Comparison of ENCODE assay signal across 16 mouse cellular contexts in genomic region chr2:150660668-150661451, GRCm38 (mm10). TPM values are rescaled to one million over a fixed set of nuclear protein-coding genes. Genes with fewer than 3 reads are reported as not detected.
A peak's percentile ranks its signal among the peaks of the same experiment; 100 is the strongest.
DNase-seq lines count a peak whose midpoint lies in the region; ATAC-seq and TF ChIP-seq lines count a peak whose summit lies in the region.
"Had no signal": no experiment of that assay in that cellular context is flagged by ENCODE, and none has a peak within 500 bp of the region (broad histone marks: within the 10 kb centered on the region; RNA-seq: fewer than 3 reads in every experiment).

No protein-coding gene starts in this region.

- no peak overlapping the region for H3K9ac ChIP-seq in forebrain, embryonic 15.5 days (replicated peaks)
- H3K9ac ChIP-seq in forebrain, embryonic 12.5 days, result no peak overlapping the region
- 0 out of 2 replicates have a peak overlapping the region, but pooled peaks have one; percentile 25 for H3K9ac ChIP-seq in forebrain, postnatal 0 days
- H3K9ac ChIP-seq: embryonic facial prominence, embryonic 12.5 days; intestine, embryonic 15.5 days; liver, embryonic 14.5 days had no signal

- ATAC-seq in forebrain, embryonic 15.5 days (replicated peaks), result peak; percentile 49
- ATAC-seq in forebrain, embryonic 12.5 days (ENCODE audit: low FRiP score), result no peak
- peak; percentile 72 for ATAC-seq in forebrain, postnatal 0 days
- ATAC-seq: intestine, embryonic 15.5 days had no signal

- no peaks in the 10 kb centered on the region for H3K9me3 ChIP-seq in forebrain, embryonic 15.5 days
- H3K9me3 ChIP-seq in forebrain, embryonic 12.5 days, result no peaks in the 10 kb centered on the region
- H3K9me3 ChIP-seq in forebrain, postnatal 0 days (ENCODE audit: low read length), result no peaks in the 10 kb centered on the region
- H3K9me3 ChIP-seq: embryonic facial prominence, embryonic 12.5 days; intestine, embryonic 15.5 days had no signal

- H3K36me3 ChIP-seq in forebrain, embryonic 15.5 days, result peaks cover 4% of the 10 kb centered on the region
- H3K36me3 ChIP-seq in forebrain, embryonic 12.5 days (replicated peaks), result peaks cover 10% of the 10 kb centered on the region; the same call in 1 of the 2 replicates
- no peaks in the 10 kb centered on the region for H3K36me3 ChIP-seq in forebrain, postnatal 0 days (ENCODE audit: insufficient read depth)
- H3K36me3 ChIP-seq: embryonic facial prominence, embryonic 12.5 days had no signal

- TF ChIP-seq POLR2A in olfactory bulb, adult 2 months (IDR thresholded peaks at IDR 0.05; ENCODE audit: insufficient read depth, low read depth, low read length), result no peak

- H3K27me3 ChIP-seq in forebrain, embryonic 15.5 days, result no peaks in the 10 kb centered on the region
- no peaks in the 10 kb centered on the region for H3K27me3 ChIP-seq in forebrain, embryonic 12.5 days
- no peaks in the 10 kb centered on the region for H3K27me3 ChIP-seq in forebrain, postnatal 0 days (ENCODE audit: insufficient read depth, low read length)
- H3K27me3 ChIP-seq: intestine, embryonic 15.5 days had no signal

- WGBS in forebrain, embryonic 15.5 days, result 63% methylated on average over 5 of the region's 5 CpGs
- WGBS in forebrain, embryonic 12.5 days, result 92% methylated on average over 5 of the region's 5 CpGs
- 57% methylated on average over 5 of the region's 5 CpGs for WGBS in forebrain, postnatal 0 days
- WGBS in olfactory bulb, adult 2 months, result 49% methylated on average over 5 of the region's 5 CpGs

- no peak overlapping the region for H3K4me3 ChIP-seq in forebrain, embryonic 15.5 days
- no peak overlapping the region for H3K4me3 ChIP-seq in forebrain, embryonic 12.5 days (replicated peaks)
- H3K4me3 ChIP-seq in forebrain, postnatal 0 days (ENCODE audit: low read depth, low read length), result no peak overlapping the region
- H3K4me3 ChIP-seq in olfactory bulb, adult 2 months (ENCODE audit: insufficient read depth, low read depth, low read length), result no peak overlapping the region
- H3K4me3 ChIP-seq: embryonic facial prominence, embryonic 12.5 days; intestine, embryonic 15.5 days had no signal

- no peak overlapping the region for H3K4me2 ChIP-seq in forebrain, embryonic 15.5 days (replicated peaks)
- H3K4me2 ChIP-seq in forebrain, embryonic 12.5 days, result no peak overlapping the region
- H3K4me2 ChIP-seq in forebrain, postnatal 0 days (ENCODE audit: low read depth), result no peak overlapping the region
- H3K4me2 ChIP-seq: embryonic facial prominence, embryonic 12.5 days; intestine, embryonic 15.5 days had no signal

- DNase-seq in layer of hippocampus, adult 11-12 months (ENCODE audit: low spot score), result peak; percentile 25
- DNase-seq in layer of hippocampus, adult 8-10 months (ENCODE audit: low spot score in 2 of 2), result no peak
- peak; percentile 73 for DNase-seq in forebrain, postnatal 0 days
- DNase-seq in ovary, postnatal 10 days (ENCODE audit: low spot score), result no peak
- DNase-seq in frontal cortex, postnatal 25 days (ENCODE audit: low spot score in 2 of 2), result no peak
- DNase-seq: cerebellum, adult 9-10 months had no signal

- peaks cover 60% of the 10 kb centered on the region for H3K4me1 ChIP-seq in forebrain, embryonic 15.5 days
- peaks cover 49% of the 10 kb centered on the region for H3K4me1 ChIP-seq in forebrain, embryonic 12.5 days
- peaks cover 21% of the 10 kb centered on the region; the same call in 1 of the 2 replicates for H3K4me1 ChIP-seq in forebrain, postnatal 0 days (ENCODE audit: insufficient read depth)
- H3K4me1 ChIP-seq in olfactory bulb, adult 2 months (ENCODE audit: control insufficient read depth, insufficient read depth, low read length), result peaks cover 8% of the 10 kb centered on the region; the same call in 1 of the 2 replicates
- H3K4me1 ChIP-seq: embryonic facial prominence, embryonic 12.5 days had no signal

- TF ChIP-seq CTCF in forebrain, postnatal 0 days (IDR thresholded peaks at IDR 0.05; ENCODE audit: low read depth), result no peak
- TF ChIP-seq CTCF in olfactory bulb, adult 2 months (IDR thresholded peaks at IDR 0.05; ENCODE audit: insufficient read depth, low read depth, low read length), result no peak

- H3K27ac ChIP-seq in forebrain, embryonic 15.5 days (replicated peaks), result peak overlapping the region; percentile 58; the same call in 1 of the 2 replicates
- no peak overlapping the region for H3K27ac ChIP-seq in forebrain, embryonic 12.5 days
- peak overlapping the region; percentile 45 for H3K27ac ChIP-seq in forebrain, postnatal 0 days (ENCODE audit: low read depth, low read length)
- H3K27ac ChIP-seq in olfactory bulb, adult 2 months (ENCODE audit: insufficient read depth, low read depth, low read length), result peak overlapping the region; percentile 25; the same call in 1 of the 2 replicates
- H3K27ac ChIP-seq: embryonic facial prominence, embryonic 12.5 days; intestine, embryonic 15.5 days; liver, embryonic 14.5 days had no signal

RNA-seq across cellular contexts. Expression of gene Acss1, which starts 7.4 kb away (rescaled TPM):
- polyA plus RNA-seq in forebrain, embryonic 15.5 days (2015; fragmentation: Nextera tagmentation; extraction: Ambion mirVana), result 25.9 and 26.3 TPM in 2 replicates
- 43.4 and 54.8 TPM in 2 replicates for polyA plus RNA-seq in forebrain, embryonic 12.5 days (2016; fragmentation: Nextera tagmentation; extraction: Ambion mirVana)
- total RNA-seq in layer of hippocampus, adult 8-10 months (2022), result 10 to 100 TPM; 26.4 to 33.7 (median 28.2) TPM
- total RNA-seq in forebrain, postnatal 0 days (2014; rRNA removed), result 16.9 and 17.8 TPM in 2 replicates
- polyA plus RNA-seq in forebrain, postnatal 0 days (2015; fragmentation: Nextera tagmentation; extraction: Ambion mirVana), result 8.2 and 14.1 TPM in 2 replicates
- polyA plus RNA-seq in olfactory bulb, adult 2 months (2012; ENCODE audit: insufficient read depth, insufficient read length, low replicate concordance, missing spikeins), result not detected in 2 replicates

RNA-seq across cellular contexts. Expression of gene Vsx1, which starts 28.3 kb away (rescaled TPM):
- not detected in 2 replicates for polyA plus RNA-seq in forebrain, embryonic 15.5 days (2015; fragmentation: Nextera tagmentation; extraction: Ambion mirVana)
- polyA plus RNA-seq in forebrain, embryonic 12.5 days (2016; fragmentation: Nextera tagmentation; extraction: Ambion mirVana), result 0.06 and 0.11 TPM in 2 replicates
- not detected for total RNA-seq in layer of hippocampus, adult 8-10 months (2022)
- total RNA-seq in forebrain, postnatal 0 days (2014; rRNA removed), result not detected in 2 replicates
- 0.06 and 0.13 TPM in 2 replicates for polyA plus RNA-seq in forebrain, postnatal 0 days (2015; fragmentation: Nextera tagmentation; extraction: Ambion mirVana)
- not detected in 2 replicates for polyA plus RNA-seq in olfactory bulb, adult 2 months (2012; ENCODE audit: insufficient read depth, insufficient read length, low replicate concordance, missing spikeins)
- total RNA-seq: left cerebral cortex, adult 8-10 months; megakaryocyte, adult 5-6 weeks had no signal
- polyA plus RNA-seq: embryonic facial prominence, embryonic 12.5 days; G1E; heart, embryonic 14.5 days; intestine, embryonic 15.5 days; liver, embryonic 14.5 days had no signal

RNA-seq across cellular contexts. Expression of gene Apmap, which starts 52.5 kb away (rescaled TPM):
- 40.9 and 41.0 TPM in 2 replicates for polyA plus RNA-seq in forebrain, embryonic 15.5 days (2015; fragmentation: Nextera tagmentation; extraction: Ambion mirVana)
- 35.7 and 36.4 TPM in 2 replicates for polyA plus RNA-seq in forebrain, embryonic 12.5 days (2016; fragmentation: Nextera tagmentation; extraction: Ambion mirVana)
- 10 to 100 TPM; 56.6 to 61.9 (median 58.1) TPM for total RNA-seq in layer of hippocampus, adult 8-10 months (2022)
- 40.9 and 43.0 TPM in 2 replicates for total RNA-seq in forebrain, postnatal 0 days (2014; rRNA removed)
- 53.5 and 56.1 TPM in 2 replicates for polyA plus RNA-seq in forebrain, postnatal 0 days (2015; fragmentation: Nextera tagmentation; extraction: Ambion mirVana)
- polyA plus RNA-seq in olfactory bulb, adult 2 months (2012; ENCODE audit: insufficient read depth, insufficient read length, low replicate concordance, missing spikeins), result not detected in 2 replicates

Comparison
In these comparisons a context has a peak if more than half of its experiments do, and no peak if none do; other contexts are left out.
1. DNase-seq: peak in layer of hippocampus, adult 11-12 months (single experiment) and forebrain, postnatal 0 days (single experiment); none in layer of hippocampus, adult 8-10 months (0 of 2), ovary, postnatal 10 days (single experiment) and frontal cortex, postnatal 25 days (0 of 2).
2. RNA of gene Apmap, which starts 52.5 kb away (polyA plus RNA-seq): 53.5 to 56.1 TPM in forebrain, postnatal 0 days, 40.9 to 41.0 TPM in forebrain, embryonic 15.5 days and 35.7 to 36.4 TPM in forebrain, embryonic 12.5 days; not detected in olfactory bulb, adult 2 months; every median in the first group is over 10 times any median in the second.